Mouse (Mus musculus) liver, postnatal 0 days (tissue): ENCODE data around the gene Lipn. TPM values are rescaled to one million over a fixed set of nuclear protein-coding genes. Genes with fewer than 3 reads are reported as not detected.

Source experiments
- ATAC-seq: fragments of 200-750 bp; cut with Nextera tagmentation; 2 replicates; pipeline ENCODE4 v1.8.0; 2017; ENCODE audit warnings: mild to moderate bottlenecking, moderate library complexity
- DNase-seq: peaks from one replicate; pipeline ENCODE4 v3.0.0-alpha.2; 2016
- H3K27ac ChIP-seq: fragments of 300-500 bp; sonication (generic); 2 replicates; pipeline ENCODE4 v1.5.1; 2014; ENCODE audit warnings: antibody characterized with exemption, moderate library complexity, mild to moderate bottlenecking, low read depth
- H3K27me3 ChIP-seq: fragments of 300-500 bp; sonication (generic); 2 replicates; pipeline ENCODE4 v1.6.1; 2014; ENCODE audit warnings: low read length, control low read depth, mixed read lengths; ENCODE audit not compliant: insufficient read depth
- H3K36me3 ChIP-seq: fragments of 300-500 bp; sonication (generic); replicated peaks from 2 replicates; pipeline ENCODE4 v1.6.1; 2014; ENCODE audit warnings: mild to moderate bottlenecking, control low read depth, low read length, moderate library complexity, mixed read lengths; ENCODE audit not compliant: insufficient read depth
- H3K4me1 ChIP-seq: fragments of 300-500 bp; sonication (generic); 2 replicates; pipeline ENCODE4 v1.6.1; 2014; ENCODE audit warnings: antibody characterized with exemption, mild to moderate bottlenecking, control low read depth; ENCODE audit not compliant: insufficient read depth
- H3K4me2 ChIP-seq: fragments of 300-500 bp; sonication (generic); 2 replicates; pipeline ENCODE4 v1.6.1; 2014; ENCODE audit warnings: low read depth, mild to moderate bottlenecking, low read length, moderate library complexity, mixed read lengths
- H3K4me3 ChIP-seq: fragments of 300-500 bp; sonication (generic); 2 replicates; pipeline ENCODE4 v1.5.1; 2014; ENCODE audit warnings: low read depth, low read length
- H3K9ac ChIP-seq: fragments of 300-500 bp; sonication (generic); replicated peaks from 2 replicates; pipeline ENCODE4 v1.6.1; 2014; ENCODE audit warnings: mild to moderate bottlenecking, moderate library complexity
- H3K9me3 ChIP-seq: fragments of 300-500 bp; sonication (generic); 2 replicates; pipeline ENCODE4 v1.6.1; 2016; ENCODE audit warnings: mild to moderate bottlenecking, control low read depth, low read length, mixed read lengths
- CTCF ChIP-seq: sonication (generic); IDR thresholded peaks from 2 replicates; pipeline ENCODE4 v1.5.1; 2016; ENCODE audit warnings: antibody characterized with exemption, low read depth
- EP300 ChIP-seq: IDR thresholded peaks from 2 replicates; pipeline ENCODE4 v1.6.1; 2016; ENCODE audit warnings: antibody characterized with exemption, low read depth, mild to moderate bottlenecking
- WGBS: fragments of 180-500 bp; shearing (Covaris S2); extraction: QIAGEN DNeasy Blood & Tissue Kit; methylation state at CpG from one replicate; pipeline ENCODE4 v1.1.7; 2014; ENCODE audit not compliant: insufficient replicate concordance; 5-methylcytosine and 5-hydroxymethylcytosine counted together
- polyA plus RNA-seq: library from polyadenylated mRNA; unstranded; fragments of >200 nt; fragmentation: Nextera tagmentation; extraction: Ambion mirVana; gene quantifications from 2 replicates; pipeline ENCODE4 v1.2.1, GENCODE M21; 2015

Lipn gene
- polyA plus RNA-seq, 1 experiment from 2014 or later, result not detected

GRCm38 (mm10) chr19:34096228-34096627 is 29.1 kb downstream of the Lipn start:
- 47% methylated on average over 1 of the region's 1 CpGs for WGBS
- no peak for DNase-seq
- Histone ChIP-seq H3K27me3 (no peaks in the 10 kb centered on the region), H3K4me2 (no peak overlapping the region), H3K4me1 (no peaks in the 10 kb centered on the region), H3K4me3 (no peak overlapping the region), H3K9me3 (no peaks in the 10 kb centered on the region), H3K27ac (no peak overlapping the region), H3K36me3 (no peaks in the 10 kb centered on the region), H3K9ac (no peak overlapping the region)
- TF ChIP-seq CTCF (peak; percentile 44), EP300 (no peak)
- ATAC-seq, result peak; percentile 47; the same call in 1 of the 2 replicates

- H3K4me2 ChIP-seq, result no peak within 1 kb of the TSS
- DNase-seq (no peak), ATAC-seq (no peak)
- H3K27me3 ChIP-seq, result no peaks in the 10 kb centered on the region
- H3K4me1 ChIP-seq, result no peaks in the 10 kb centered on the region
- no peak within 1 kb of the TSS for H3K9ac ChIP-seq
- no peak within 1 kb of the TSS for H3K27ac ChIP-seq
- H3K36me3 ChIP-seq, result no peaks in the 10 kb centered on the region
- no peaks in the 10 kb centered on the region for H3K9me3 ChIP-seq
- H3K4me3 ChIP-seq, result no peak within 1 kb of the TSS
- no peak for TF ChIP-seq CTCF
- TF ChIP-seq EP300, result no peak
- WGBS, result 78% methylated on average over 4 of the region's 4 CpGs
These were observed 33.5 kb downstream of the Lipn start, which contains the start of gene Lipm for GRCm38 (mm10) chr19:34100633-34101032. Gene Lipm, plus strand, starts transcription at chr19:34100933.

- DNase-seq (no peak), ATAC-seq (no peak)
- no peak overlapping the region for H3K4me3 ChIP-seq
- 84% methylated on average over 7 of the region's 7 CpGs for WGBS
- no peak overlapping the region for H3K4me2 ChIP-seq
- H3K4me1 ChIP-seq, result no peaks in the 10 kb centered on the region
- no peaks in the 10 kb centered on the region for H3K27me3 ChIP-seq
- no peak overlapping the region for H3K9ac ChIP-seq
- H3K9me3 ChIP-seq, result no peaks in the 10 kb centered on the region
- TF ChIP-seq EP300, result no peak
- TF ChIP-seq CTCF, result no peak
- H3K36me3 ChIP-seq, result no peaks in the 10 kb centered on the region
- no peak overlapping the region for H3K27ac ChIP-seq
These were observed 34.7 kb downstream of the Lipn start for GRCm38 (mm10) chr19:34101888-34102287.

- no peak overlapping the region for H3K4me3 ChIP-seq
- no peak overlapping the region for H3K4me2 ChIP-seq
- ATAC-seq (no peak), DNase-seq (no peak)
- no peaks in the 10 kb centered on the region for H3K36me3 ChIP-seq
- no peaks in the 10 kb centered on the region for H3K27me3 ChIP-seq
- TF ChIP-seq CTCF (no peak), EP300 (no peak)
- H3K9ac ChIP-seq, result no peak overlapping the region
- WGBS, result 79% methylated on average over 3 of the region's 3 CpGs
- no peaks in the 10 kb centered on the region for H3K9me3 ChIP-seq
- no peak overlapping the region for H3K27ac ChIP-seq
- no peaks in the 10 kb centered on the region for H3K4me1 ChIP-seq
These were observed 37.7 kb downstream of the Lipn start for GRCm38 (mm10) chr19:34104841-34105240.

GRCm38 (mm10) chr19:34119102-34119501 is 51.9 kb downstream of the Lipn start:
- 71% methylated on average over 1 of the region's 1 CpGs for WGBS
- Histone ChIP-seq H3K36me3 (no peaks in the 10 kb centered on the region), H3K4me2 (no peak overlapping the region), H3K27me3 (no peaks in the 10 kb centered on the region), H3K9me3 (no peaks in the 10 kb centered on the region), H3K4me1 (no peaks in the 10 kb centered on the region), H3K27ac (no peak overlapping the region), H3K9ac (no peak overlapping the region), H3K4me3 (no peak overlapping the region)
- no peak for DNase-seq
- TF ChIP-seq EP300, result no peak
- no peak for TF ChIP-seq CTCF
- no peak for ATAC-seq

GRCm38 (mm10) chr19:34119653-34120052 is 52.5 kb downstream of the Lipn start:
- H3K36me3 ChIP-seq, result no peaks in the 10 kb centered on the region
- no peaks in the 10 kb centered on the region for H3K4me1 ChIP-seq
- H3K4me2 ChIP-seq, result no peak overlapping the region
- no peak overlapping the region for H3K4me3 ChIP-seq
- no peak for ATAC-seq
- 69% methylated on average over 4 of the region's 4 CpGs for WGBS
- H3K9ac ChIP-seq, result no peak overlapping the region
- H3K27ac ChIP-seq, result no peak overlapping the region
- no peaks in the 10 kb centered on the region for H3K27me3 ChIP-seq
- H3K9me3 ChIP-seq, result no peaks in the 10 kb centered on the region
- DNase-seq, result no peak
- TF ChIP-seq CTCF, result no peak
- no peak for TF ChIP-seq EP300
